Mouse (Mus musculus): ENCODE data around the gene Glb1l2. TPM values are rescaled to one million over a fixed set of nuclear protein-coding genes. Genes with fewer than 3 reads are reported as not detected.
A peak's percentile ranks its signal among the peaks of the same experiment; 100 is the strongest.

Gene Glb1l2
- total and polyA plus RNA-seq, 2 experiments from 2014 or later: 2.6 to 2.8 TPM

DNA sequence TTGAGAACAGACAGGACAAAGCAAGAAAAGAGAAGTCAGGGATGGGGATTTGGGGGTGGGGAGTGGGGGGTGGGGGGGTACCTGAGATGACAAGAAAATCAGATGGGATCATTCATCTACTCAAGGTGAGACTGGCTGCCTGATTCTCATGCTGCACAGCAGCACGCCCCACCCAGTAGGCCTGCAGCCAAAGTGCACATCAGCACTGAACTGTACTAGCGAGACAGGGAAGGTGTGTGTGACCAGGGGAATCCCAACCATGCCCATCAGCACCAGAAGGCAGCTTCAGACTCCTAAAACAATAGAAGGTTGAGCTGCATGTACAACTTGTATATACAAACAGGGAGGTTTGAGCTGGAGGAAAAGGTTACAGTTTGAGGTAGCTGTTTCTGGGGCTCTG lies 30.6 kb downstream of the Glb1l2 start:
- WGBS: 86% methylated on average over 2 of the region's 2 CpGs
- H3K9me3 ChIP-seq (ENCODE audit: low read length): no peaks in the 10 kb centered on the region
- no peaks in the 10 kb centered on the region for H3K27me3 ChIP-seq (ENCODE audit: insufficient read depth, low read length)
- DNase-seq (ENCODE audit: low spot score) (no peak), ATAC-seq (ENCODE audit: low FRiP score) (no peak)
- no peak overlapping the region for H3K4me2 ChIP-seq (ENCODE audit: low read depth, low read length, poor library complexity, severe bottlenecking)
- no peak for TF ChIP-seq CTCF (IDR thresholded peaks at IDR 0.05)
- no peak overlapping the region for H3K9ac ChIP-seq (replicated peaks; ENCODE audit: low read length, poor library complexity, severe bottlenecking)
- no peaks in the 10 kb centered on the region for H3K36me3 ChIP-seq (ENCODE audit: insufficient read depth, low read length)
- H3K27ac ChIP-seq (ENCODE audit: low read depth, low read length): no peak overlapping the region
- no peaks in the 10 kb centered on the region for H3K4me1 ChIP-seq (ENCODE audit: insufficient read depth, low read length)
- no peak overlapping the region for H3K4me3 ChIP-seq (ENCODE audit: low read depth, low read length)

DNA sequence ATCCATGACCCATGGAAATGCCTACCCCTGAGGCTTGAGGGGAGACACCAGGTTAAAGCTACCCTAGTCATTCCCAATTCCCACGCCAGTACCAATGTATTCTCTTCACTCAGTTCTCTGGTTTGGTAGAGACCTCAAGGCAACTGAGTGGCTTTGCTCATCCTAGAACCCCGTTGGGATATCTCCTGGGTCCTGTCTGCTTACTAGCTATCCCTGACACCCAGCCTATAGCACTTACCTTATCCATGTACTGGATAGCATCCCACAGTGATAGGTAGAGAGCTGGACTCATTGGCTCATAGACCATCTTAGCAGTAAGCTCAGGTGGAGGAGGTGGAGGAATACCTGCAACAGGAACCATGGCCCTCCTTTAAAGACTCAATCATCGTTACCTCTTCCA lies 38.1 kb downstream of the Glb1l2 start:
- H3K27ac ChIP-seq (ENCODE audit: low read depth, low read length): no peak overlapping the region
- no peaks in the 10 kb centered on the region for H3K36me3 ChIP-seq (ENCODE audit: insufficient read depth, low read length)
- no peaks in the 10 kb centered on the region for H3K9me3 ChIP-seq (ENCODE audit: low read length)
- 86% methylated on average over 3 of the region's 3 CpGs for WGBS
- no peak for DNase-seq (ENCODE audit: low spot score)
- H3K9ac ChIP-seq (replicated peaks; ENCODE audit: low read length, poor library complexity, severe bottlenecking): no peak overlapping the region
- TF ChIP-seq CTCF (IDR thresholded peaks at IDR 0.05): no peak
- no peaks in the 10 kb centered on the region for H3K4me1 ChIP-seq (ENCODE audit: insufficient read depth, low read length)
- H3K4me3 ChIP-seq (ENCODE audit: low read depth, low read length): no peak overlapping the region
- H3K27me3 ChIP-seq (ENCODE audit: insufficient read depth, low read length): no peaks in the 10 kb centered on the region
- no peak for ATAC-seq (ENCODE audit: low FRiP score)
- no peak overlapping the region for H3K4me2 ChIP-seq (ENCODE audit: low read depth, low read length, poor library complexity, severe bottlenecking)

DNA sequence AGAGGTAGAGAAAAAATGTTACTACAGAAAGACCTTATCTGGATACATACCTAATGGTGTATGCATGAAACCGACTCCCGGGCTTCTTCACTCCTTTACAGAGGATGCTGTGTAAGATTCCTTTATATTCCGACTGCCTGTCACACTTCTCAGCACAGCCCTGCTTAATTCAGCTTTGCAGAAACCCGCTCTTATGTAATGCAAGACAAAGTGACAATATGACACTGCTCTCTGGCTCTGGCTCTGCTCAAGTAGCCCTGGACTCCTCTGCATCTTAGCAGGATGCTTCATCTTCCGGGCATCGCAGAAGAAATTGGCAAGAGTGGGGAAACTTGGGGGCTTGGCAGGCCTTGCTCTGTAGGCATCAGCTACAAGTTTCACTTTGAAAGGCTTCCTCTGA lies 43.8 kb downstream of the Glb1l2 start:
- no peak for DNase-seq (ENCODE audit: low spot score)
- peaks cover 15% of the 10 kb centered on the region; the same call in 1 of the 2 replicates for H3K36me3 ChIP-seq (ENCODE audit: insufficient read depth, low read length)
- no peak overlapping the region for H3K4me2 ChIP-seq (ENCODE audit: low read depth, low read length, poor library complexity, severe bottlenecking)
- no peak for TF ChIP-seq CTCF (IDR thresholded peaks at IDR 0.05)
- H3K4me1 ChIP-seq (ENCODE audit: insufficient read depth, low read length): no peaks in the 10 kb centered on the region
- H3K9me3 ChIP-seq (ENCODE audit: low read length): no peaks in the 10 kb centered on the region
- no peaks in the 10 kb centered on the region for H3K27me3 ChIP-seq (ENCODE audit: insufficient read depth, low read length)
- no peak for ATAC-seq (ENCODE audit: low FRiP score)
- no peak overlapping the region for H3K27ac ChIP-seq (ENCODE audit: low read depth, low read length)
- H3K4me3 ChIP-seq (ENCODE audit: low read depth, low read length): no peak overlapping the region
- WGBS: 75% methylated on average over 6 of the region's 6 CpGs
- no peak overlapping the region for H3K9ac ChIP-seq (replicated peaks; ENCODE audit: low read length, poor library complexity, severe bottlenecking)

DNA sequence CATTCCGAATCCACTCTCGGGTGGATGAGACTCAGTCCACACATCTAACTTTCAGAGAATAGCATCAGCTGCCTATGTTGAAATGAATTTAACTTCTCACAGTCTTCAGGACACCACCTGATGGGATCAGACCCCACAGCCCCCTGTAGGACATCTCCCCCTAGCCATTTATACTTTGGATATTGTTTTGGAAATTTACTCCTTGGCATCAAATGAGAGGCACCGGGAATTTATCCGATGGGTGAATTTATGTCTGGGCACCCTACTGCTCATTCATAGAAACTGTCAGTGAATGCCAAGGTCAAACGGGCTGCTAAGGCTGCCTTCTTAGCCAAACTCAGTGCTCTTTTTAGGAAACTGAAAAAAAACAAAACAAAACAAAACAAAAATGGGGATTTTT lies 45.7 kb downstream of the Glb1l2 start:
- ATAC-seq (ENCODE audit: low FRiP score): no peak
- H3K9ac ChIP-seq (replicated peaks; ENCODE audit: low read length, poor library complexity, severe bottlenecking): no peak overlapping the region

DNA sequence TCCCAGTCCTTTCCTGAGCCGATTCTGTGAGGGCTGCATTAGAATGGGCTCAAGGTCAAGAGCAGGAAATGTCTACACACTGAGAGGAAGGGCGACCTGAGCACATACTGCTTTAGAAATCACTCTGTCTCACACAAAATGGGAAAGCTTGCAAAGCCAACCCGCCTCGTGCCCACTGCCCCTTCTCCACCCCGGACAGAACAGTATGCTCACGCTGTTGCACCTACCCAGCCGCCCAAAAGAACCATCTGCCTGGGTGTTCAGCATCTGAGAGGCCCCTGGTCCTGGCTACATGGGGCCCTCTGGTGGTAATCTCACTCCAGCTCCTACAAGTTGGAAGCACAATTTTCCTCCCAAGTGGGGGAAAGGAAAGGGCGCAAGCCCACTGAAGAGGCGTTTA lies 46.2 kb downstream of the Glb1l2 start:
- H3K4me2 ChIP-seq (ENCODE audit: low read depth, low read length, poor library complexity, severe bottlenecking): no peak overlapping the region
- H3K9ac ChIP-seq (replicated peaks; ENCODE audit: low read length, poor library complexity, severe bottlenecking): no peak overlapping the region
- ATAC-seq (ENCODE audit: low FRiP score): no peak
- 29% methylated on average over 9 of the region's 9 CpGs for WGBS
- H3K27ac ChIP-seq (ENCODE audit: low read depth, low read length): no peak overlapping the region
- H3K9me3 ChIP-seq (ENCODE audit: low read length): no peaks in the 10 kb centered on the region
- DNase-seq (ENCODE audit: low spot score): peak; percentile 72
- H3K4me3 ChIP-seq (ENCODE audit: low read depth, low read length): no peak overlapping the region
- H3K36me3 ChIP-seq (ENCODE audit: insufficient read depth, low read length): peaks cover 35% of the 10 kb centered on the region
- peak; percentile 78 for TF ChIP-seq CTCF (IDR thresholded peaks at IDR 0.05)
- no peaks in the 10 kb centered on the region for H3K4me1 ChIP-seq (ENCODE audit: insufficient read depth, low read length)
- H3K27me3 ChIP-seq (ENCODE audit: insufficient read depth, low read length): no peaks in the 10 kb centered on the region

More for the DNA sequence above, 45.7 kb downstream of the Glb1l2 start:
- DNase-seq (ENCODE audit: low spot score): no peak
- H3K27me3 ChIP-seq (ENCODE audit: insufficient read depth, low read length): no peaks in the 10 kb centered on the region
- H3K4me2 ChIP-seq (ENCODE audit: low read depth, low read length, poor library complexity, severe bottlenecking): no peak overlapping the region
- 70% methylated on average over 5 of the region's 5 CpGs for WGBS
- TF ChIP-seq CTCF (IDR thresholded peaks at IDR 0.05): no peak
- H3K4me3 ChIP-seq (ENCODE audit: low read depth, low read length): no peak overlapping the region
- peaks cover 30% of the 10 kb centered on the region for H3K36me3 ChIP-seq (ENCODE audit: insufficient read depth, low read length)
- no peaks in the 10 kb centered on the region for H3K9me3 ChIP-seq (ENCODE audit: low read length)
- H3K27ac ChIP-seq (ENCODE audit: low read depth, low read length): no peak overlapping the region
- H3K4me1 ChIP-seq (ENCODE audit: insufficient read depth, low read length): no peaks in the 10 kb centered on the region

DNA sequence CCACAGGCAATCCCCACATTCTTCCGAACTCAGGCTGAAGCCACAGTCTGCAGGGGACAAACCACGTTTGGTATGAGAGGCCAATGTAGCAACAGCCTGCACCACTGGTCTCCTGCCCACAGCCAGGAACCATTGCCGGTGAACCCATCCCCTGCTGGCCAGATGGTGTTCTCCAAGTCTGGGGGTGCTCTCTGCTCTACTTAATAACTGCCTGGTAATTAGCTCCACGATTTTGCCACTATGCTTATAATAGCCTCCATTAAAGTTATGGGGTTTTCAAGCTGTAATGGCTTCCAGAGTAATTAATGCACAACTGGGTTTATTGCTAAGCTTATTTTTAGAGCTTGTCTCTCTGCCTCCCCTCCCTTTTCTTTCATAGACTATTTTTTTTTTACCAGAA lies 57.4 kb downstream of the Glb1l2 start:
- Histone ChIP-seq H3K27ac (ENCODE audit: low read depth, low read length) (no peak overlapping the region), H3K27me3 (ENCODE audit: insufficient read depth, low read length) (no peaks in the 10 kb centered on the region), H3K4me2 (ENCODE audit: low read depth, low read length, poor library complexity, severe bottlenecking) (no peak overlapping the region), H3K9ac (replicated peaks; ENCODE audit: low read length, poor library complexity, severe bottlenecking) (no peak overlapping the region), H3K4me1 (ENCODE audit: insufficient read depth, low read length) (no peaks in the 10 kb centered on the region), H3K9me3 (ENCODE audit: low read length) (no peaks in the 10 kb centered on the region), H3K36me3 (ENCODE audit: insufficient read depth, low read length) (peaks cover 28% of the 10 kb centered on the region; the same call in 1 of the 2 replicates), H3K4me3 (ENCODE audit: low read depth, low read length) (no peak overlapping the region)
- TF ChIP-seq CTCF (IDR thresholded peaks at IDR 0.05): no peak
- 77% methylated on average over 4 of the region's 4 CpGs for WGBS
- ATAC-seq (ENCODE audit: low FRiP score) (no peak), DNase-seq (ENCODE audit: low spot score) (peak; percentile 21)
